Mouse (Mus musculus) embryonic facial prominence, embryonic 14.5 days (tissue): ENCODE measurements at regions not wholly inside any gene's neighbourhood (a gene's known extent, or its start where the extent isn't known, plus 50 kb on each side); places are given as distances from the start of the nearest gene placed in this dataset.
A peak's percentile ranks its signal among the peaks of the same experiment; 100 is the strongest.

Experiments used
- ATAC-seq: fragments of 200-750 bp; cut with Nextera tagmentation; 2 replicates; pipeline ENCODE4 v1.8.0; 2017; ENCODE audit warnings: low read depth, moderate number of reproducible peaks, moderate TSS enrichment
- DNase-seq: peaks from one replicate; pipeline ENCODE4 v3.0.0-alpha.2; 2015; ENCODE audit warnings: low spot score
- H3K27ac ChIP-seq: fragments of 300-500 bp; sonication (generic); replicated peaks from 2 replicates; pipeline ENCODE4 v1.5.1; 2014; ENCODE audit warnings: low read depth, mild to moderate bottlenecking, low read length, moderate library complexity
- H3K27me3 ChIP-seq: fragments of 300-500 bp; sonication (generic); replicated peaks from 2 replicates; pipeline ENCODE4 v1.6.1; 2014; ENCODE audit warnings: low read length; ENCODE audit not compliant: control insufficient read depth, insufficient read depth
- H3K36me3 ChIP-seq: fragments of 300-500 bp; sonication (generic); 2 replicates; pipeline ENCODE4 v1.6.1; 2014; ENCODE audit warnings: low read length, mixed read lengths; ENCODE audit not compliant: control insufficient read depth, insufficient read depth
- H3K4me1 ChIP-seq: fragments of 300-500 bp; sonication (generic); 2 replicates; pipeline ENCODE4 v1.6.1; 2014; ENCODE audit warnings: antibody characterized with exemption, low read length; ENCODE audit not compliant: control insufficient read depth, insufficient read depth
- H3K4me2 ChIP-seq: fragments of 300-500 bp; sonication (generic); 2 replicates; pipeline ENCODE4 v1.6.1; 2014; ENCODE audit warnings: low read depth, mild to moderate bottlenecking, low read length, moderate library complexity, mixed read lengths
- H3K4me3 ChIP-seq: fragments of 300-500 bp; sonication (generic); 2 replicates; pipeline ENCODE4 v1.5.1; 2014; ENCODE audit warnings: low read depth, mild to moderate bottlenecking, low read length
- H3K9ac ChIP-seq: fragments of 300-500 bp; sonication (generic); 2 replicates; pipeline ENCODE4 v1.6.1; 2014; ENCODE audit warnings: low read depth, mild to moderate bottlenecking, low read length, moderate library complexity, mixed read lengths
- H3K9me3 ChIP-seq: fragments of 300-500 bp; sonication (generic); 2 replicates; pipeline ENCODE4 v1.6.1; 2016; ENCODE audit warnings: low read length; ENCODE audit not compliant: control insufficient read depth
- WGBS: fragments of 180-500 bp; shearing (Covaris S2); extraction: QIAGEN DNeasy Blood & Tissue Kit; methylation state at CpG from one replicate; pipeline ENCODE4 v1.1.7; 2014; 5-methylcytosine and 5-hydroxymethylcytosine counted together

GRCm38 (mm10) chr12:117385072-117385666, 131.1 kb upstream of the Rapgef5 start:
- no peaks in the 10 kb centered on the region for H3K36me3 ChIP-seq
- peaks cover 11% of the 10 kb centered on the region for H3K4me1 ChIP-seq
- peak; percentile 67 for ATAC-seq
- no peaks in the 10 kb centered on the region for H3K27me3 ChIP-seq
- no peak overlapping the region for H3K27ac ChIP-seq
- H3K4me2 ChIP-seq, result no peak overlapping the region
- DNase-seq, result peak; percentile 86
- H3K9me3 ChIP-seq, result no peaks in the 10 kb centered on the region
- 12% methylated on average over 6 of the region's 6 CpGs for WGBS
- H3K9ac ChIP-seq, result no peak overlapping the region
- H3K4me3 ChIP-seq, result no peak overlapping the region

- DNase-seq (no peak), ATAC-seq (no peak)
- H3K36me3 ChIP-seq, result no peaks in the 10 kb centered on the region
- H3K4me1 ChIP-seq, result peaks cover 11% of the 10 kb centered on the region
- WGBS, result 76% methylated on average over 1 of the region's 1 CpGs
- H3K27me3 ChIP-seq, result no peaks in the 10 kb centered on the region
- no peaks in the 10 kb centered on the region for H3K9me3 ChIP-seq
- H3K4me2 ChIP-seq, result no peak overlapping the region
- H3K4me3 ChIP-seq, result no peak overlapping the region
- no peak overlapping the region for H3K9ac ChIP-seq
- no peak overlapping the region for H3K27ac ChIP-seq
Observed at GRCm38 (mm10) chr12:117385697-117386096, 130.6 kb upstream of the Rapgef5 start.

- H3K27ac ChIP-seq, result no peak overlapping the region
- no peak overlapping the region for H3K4me3 ChIP-seq
- H3K9me3 ChIP-seq, result no peaks in the 10 kb centered on the region
- peaks cover 11% of the 10 kb centered on the region for H3K4me1 ChIP-seq
- no peaks in the 10 kb centered on the region for H3K27me3 ChIP-seq
- no peaks in the 10 kb centered on the region for H3K36me3 ChIP-seq
- no peak overlapping the region for H3K4me2 ChIP-seq
- peak; percentile 14 for DNase-seq
- 67% methylated on average over 9 of the region's 9 CpGs for WGBS
- no peak for ATAC-seq
- H3K9ac ChIP-seq, result no peak overlapping the region
Observed at GRCm38 (mm10) chr12:117386957-117387356, 129.3 kb upstream of the Rapgef5 start.

- H3K9me3 ChIP-seq, result no peaks in the 10 kb centered on the region
- no peak overlapping the region for H3K9ac ChIP-seq
- DNase-seq (peak; percentile 78), ATAC-seq (no peak)
- peak overlapping the region; percentile 4; the same call in 1 of the 2 replicates for H3K4me2 ChIP-seq
- H3K27me3 ChIP-seq, result no peaks in the 10 kb centered on the region
- no peak overlapping the region for H3K4me3 ChIP-seq
- H3K27ac ChIP-seq, result no peak overlapping the region
- peaks cover 11% of the 10 kb centered on the region for H3K4me1 ChIP-seq
- H3K36me3 ChIP-seq, result no peaks in the 10 kb centered on the region
- 66% methylated on average over 7 of the region's 7 CpGs for WGBS
Observed at GRCm38 (mm10) chr12:117389516-117390347, 126.5 kb upstream of the Rapgef5 start.

- no peak overlapping the region for H3K4me3 ChIP-seq
- DNase-seq (no peak), ATAC-seq (no peak)
- no peak overlapping the region for H3K4me2 ChIP-seq
- WGBS, result 90% methylated on average over 3 of the region's 3 CpGs
- H3K27ac ChIP-seq, result no peak overlapping the region
- H3K4me1 ChIP-seq, result no peaks in the 10 kb centered on the region
- no peaks in the 10 kb centered on the region for H3K9me3 ChIP-seq
- no peaks in the 10 kb centered on the region for H3K36me3 ChIP-seq
- no peak overlapping the region for H3K9ac ChIP-seq
- no peaks in the 10 kb centered on the region for H3K27me3 ChIP-seq
Observed at GRCm38 (mm10) chr12:117397512-117397911, 118.8 kb upstream of the Rapgef5 start.

DNA sequence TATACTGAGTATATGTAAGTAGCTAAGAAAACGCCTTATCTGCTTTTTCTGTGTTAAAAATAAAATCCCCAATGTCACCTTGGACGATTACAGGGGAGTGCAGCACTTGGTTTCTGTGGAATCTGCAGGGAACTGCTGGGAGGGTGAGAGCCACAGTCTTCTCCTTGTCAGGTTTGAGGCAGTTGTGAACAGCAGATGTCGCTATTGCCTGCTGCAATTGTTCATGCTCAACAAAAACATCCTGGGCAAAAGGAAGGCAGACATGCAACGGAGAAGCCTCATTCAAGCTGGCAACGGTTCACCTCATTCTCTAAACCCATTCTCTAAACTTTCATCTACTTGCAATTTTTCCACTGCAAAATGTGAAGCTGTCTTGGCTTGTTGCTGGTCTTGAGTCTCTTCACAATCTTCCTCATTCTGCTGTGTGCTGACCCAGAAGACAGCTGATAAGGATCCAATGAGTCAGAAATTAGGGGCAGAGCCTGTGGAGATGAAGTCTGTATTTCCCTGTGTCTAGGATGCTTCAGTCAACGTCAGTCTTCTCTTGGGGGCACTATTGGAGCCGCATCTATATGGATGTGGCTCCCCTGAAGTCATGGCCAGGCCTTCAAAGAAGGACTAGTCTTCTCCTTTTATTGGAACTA, 112.6 kb upstream of the Rapgef5 start:
- H3K36me3 ChIP-seq, result no peaks in the 10 kb centered on the region
- H3K9me3 ChIP-seq, result no peaks in the 10 kb centered on the region
- H3K9ac ChIP-seq, result no peak overlapping the region
- 12% methylated on average over 7 of the region's 7 CpGs for WGBS
- DNase-seq, result peak; percentile 83
- H3K27ac ChIP-seq, result no peak overlapping the region
- H3K4me1 ChIP-seq, result no peaks in the 10 kb centered on the region
- no peak overlapping the region for H3K4me2 ChIP-seq
- H3K27me3 ChIP-seq, result no peaks in the 10 kb centered on the region
- peak; percentile 55; the same call in 1 of the 2 replicates for ATAC-seq
- no peak overlapping the region for H3K4me3 ChIP-seq

DNA sequence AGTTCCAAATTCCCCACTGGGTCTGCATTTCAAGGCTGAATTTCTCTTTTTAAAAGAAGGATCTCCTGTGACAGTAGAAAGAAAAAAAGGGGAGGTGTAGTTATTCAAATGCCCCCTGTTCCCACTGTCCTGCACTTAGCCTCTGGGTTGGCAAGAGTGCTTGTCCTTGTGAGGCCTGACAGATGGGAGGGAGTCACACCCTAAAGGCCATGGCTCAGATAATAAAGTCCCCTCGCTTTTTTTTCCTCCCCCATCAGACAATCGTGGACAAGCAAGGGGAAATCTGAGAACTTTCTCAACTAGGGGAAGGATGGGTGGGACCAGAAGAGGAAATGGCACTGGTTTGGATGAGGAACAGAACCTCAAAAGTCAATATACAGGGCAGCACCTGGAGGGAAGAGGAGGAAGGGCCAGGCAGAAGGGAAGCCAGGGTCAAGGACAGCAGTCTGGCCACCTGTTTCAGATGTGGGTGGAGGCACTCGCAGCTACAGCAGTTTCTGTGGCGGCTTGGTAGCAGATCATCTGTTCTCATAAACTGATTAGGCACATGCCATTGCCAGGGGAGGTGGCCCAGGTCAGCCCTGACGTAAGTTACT, 112.0 kb upstream of the Rapgef5 start:
- Histone ChIP-seq H3K27me3 (no peaks in the 10 kb centered on the region), H3K27ac (no peak overlapping the region), H3K9ac (no peak overlapping the region), H3K4me1 (no peaks in the 10 kb centered on the region), H3K36me3 (no peaks in the 10 kb centered on the region), H3K4me2 (no peak overlapping the region), H3K9me3 (no peaks in the 10 kb centered on the region), H3K4me3 (no peak overlapping the region)
- no peak for DNase-seq
- WGBS, result 42% methylated on average over 5 of the region's 5 CpGs
- ATAC-seq, result no peak

GRCm38 (mm10) chr12:117406832-117407231, 109.4 kb upstream of the Rapgef5 start:
- Histone ChIP-seq H3K27ac (no peak overlapping the region), H3K9ac (no peak overlapping the region), H3K27me3 (no peaks in the 10 kb centered on the region), H3K4me2 (no peak overlapping the region), H3K4me1 (peaks cover 5% of the 10 kb centered on the region; the same call in 1 of the 2 replicates), H3K4me3 (no peak overlapping the region), H3K9me3 (no peaks in the 10 kb centered on the region), H3K36me3 (no peaks in the 10 kb centered on the region)
- ATAC-seq (no peak), DNase-seq (no peak)
- WGBS, result 84% methylated on average over 9 of the region's 9 CpGs
